Mouse (Mus musculus) thymus, postnatal 36 days (tissue): ENCODE measurements around the gene Dnajb13.
A peak's percentile ranks its signal among the peaks of the same experiment; 100 is the strongest.

Experiments
- DNase-seq, 2 experiments: peaks; one replicate each; pipeline ENCODE4 v3.0.0; 2022; ENCODE audit warnings: mixed read lengths in 2 of 2

The Dnajb13 gene

GRCm38 (mm10) chr7:100506494-100506893 is 8.3 kb downstream of the Dnajb13 start:
- DNase-seq, result no peak

- DNase-seq, result no peak
These were observed 9.8 kb downstream of the Dnajb13 start for GRCm38 (mm10) chr7:100504740-100505487.

GRCm38 (mm10) chr7:100503076-100503475 is 11.7 kb downstream of the Dnajb13 start:
- DNase-seq, result peak; percentile 29 to 45

GRCm38 (mm10) chr7:100502374-100502922 is 12.3 kb downstream of the Dnajb13 start:
- DNase-seq, result no peak

- DNase-seq, result no peak
These were observed 12.9 kb downstream of the Dnajb13 start for GRCm38 (mm10) chr7:100501844-100502373.

- DNase-seq, result peak; percentile 32 to 38
These were observed 13.5 kb downstream of the Dnajb13 start for GRCm38 (mm10) chr7:100501027-100501843.

GRCm38 (mm10) chr7:100500276-100500977 is 14.3 kb downstream of the Dnajb13 start:
- peak; percentile 18 to 40 for DNase-seq

GRCm38 (mm10) chr7:100499465-100499864 is 15.3 kb downstream of the Dnajb13 start:
- no peak for DNase-seq

- peak in 1 of 2 experiments; percentile 41 for DNase-seq
These were observed 16.8 kb downstream of the Dnajb13 start for GRCm38 (mm10) chr7:100497982-100498381.

GRCm38 (mm10) chr7:100497402-100497801 is 17.4 kb downstream of the Dnajb13 start:
- no peak for DNase-seq

- peak in 1 of 2 experiments; percentile 35 for DNase-seq
These were observed 18.0 kb downstream of the Dnajb13 start for GRCm38 (mm10) chr7:100496791-100497190.

GRCm38 (mm10) chr7:100496371-100496770 is 18.4 kb downstream of the Dnajb13 start:
- peak in 1 of 2 experiments; percentile 27 for DNase-seq

GRCm38 (mm10) chr7:100495581-100496251 is 19.0 kb downstream of the Dnajb13 start:
- peak; percentile 86 to 93 for DNase-seq

- peak; percentile 51 to 55 for DNase-seq
These were observed 19.7 kb downstream of the Dnajb13 start for GRCm38 (mm10) chr7:100495042-100495441.

GRCm38 (mm10) chr7:100494415-100494831 is 20.3 kb downstream of the Dnajb13 start:
- DNase-seq, result peak; percentile 45 to 53

- peak; percentile 53 to 68 for DNase-seq
These were observed 21.0 kb downstream of the Dnajb13 start for GRCm38 (mm10) chr7:100493484-100494414.

- peak; percentile 97 to 99 for DNase-seq
These were observed 21.7 kb downstream of the Dnajb13 start, which contains the start of gene Ucp2 for GRCm38 (mm10) chr7:100493117-100493483. TSS of gene Ucp2 (plus strand) at chr7:100493337.

- peak in 1 of 2 experiments; percentile 57 for DNase-seq
These were observed 22.2 kb downstream of the Dnajb13 start for GRCm38 (mm10) chr7:100492391-100493116.

- no peak for DNase-seq
These were observed 26.2 kb downstream of the Dnajb13 start for GRCm38 (mm10) chr7:100488474-100489048.

- DNase-seq, result no peak
These were observed 27.5 kb downstream of the Dnajb13 start for GRCm38 (mm10) chr7:100487301-100487700.
